Mouse (Mus musculus): ENCODE data around the gene Ptgs2.

The Ptgs2 gene

DNA sequence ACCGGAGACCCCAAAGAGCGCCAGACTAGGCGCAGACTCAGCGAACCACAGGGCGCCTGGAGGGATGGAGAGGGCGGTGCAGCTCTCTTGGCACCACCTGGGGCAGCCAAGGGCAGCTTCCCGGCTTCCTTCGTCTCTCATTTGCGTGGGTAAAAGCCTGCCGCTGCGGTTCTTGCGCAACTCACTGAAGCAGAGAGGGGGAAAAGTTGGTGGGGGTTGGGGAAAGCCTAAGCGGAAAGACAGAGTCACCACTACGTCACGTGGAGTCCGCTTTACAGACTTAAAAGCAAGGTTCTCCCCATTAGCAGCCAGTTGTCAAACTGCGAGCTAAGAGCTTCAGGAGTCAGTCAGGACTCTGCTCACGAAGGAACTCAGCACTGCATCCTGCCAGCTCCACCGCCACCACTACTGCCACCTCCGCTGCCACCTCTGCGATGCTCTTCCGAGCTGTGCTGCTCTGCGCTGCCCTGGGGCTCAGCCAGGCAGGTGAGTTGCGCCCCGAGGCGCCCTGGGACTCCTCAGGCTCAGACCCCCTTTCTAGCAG lies at the start of gene Ptgs2:
TSS of gene Ptgs2 (plus strand) at position 242 of the 544 bp plus-strand sequence.
- in situ Hi-C loops (cut with MboI; ENCODE audit: low pct_unique_long_range_greater_than_20kb in 1 of 2, low sequenced_read_pairs in 2 of 2, unreplicated experiment in 1 of 2) = no loop called here

DNA sequence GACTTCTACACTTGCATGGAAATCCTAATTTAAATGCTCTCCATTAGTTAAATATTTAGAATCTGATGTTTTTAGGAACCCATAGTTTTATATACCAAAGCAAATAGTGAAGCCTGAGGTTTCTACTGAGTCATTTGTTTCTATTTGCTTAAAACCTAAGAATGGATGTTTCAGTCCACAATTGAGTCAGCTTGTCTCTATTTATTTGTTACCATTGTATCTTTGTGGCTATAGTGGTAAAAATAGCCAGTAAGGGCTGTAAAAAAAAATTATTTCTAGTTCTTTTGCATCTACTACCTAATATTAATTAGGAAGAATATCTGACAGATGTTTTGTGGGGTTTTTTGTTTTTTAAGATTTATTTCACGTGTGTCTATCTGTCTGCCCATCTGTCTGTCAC lies 49.6 kb upstream of the Ptgs2 start:
- in situ Hi-C loops (cut with MboI; ENCODE audit: low pct_unique_long_range_greater_than_20kb in 1 of 2, low sequenced_read_pairs in 2 of 2, unreplicated experiment in 1 of 2) = no loop called here

DNA sequence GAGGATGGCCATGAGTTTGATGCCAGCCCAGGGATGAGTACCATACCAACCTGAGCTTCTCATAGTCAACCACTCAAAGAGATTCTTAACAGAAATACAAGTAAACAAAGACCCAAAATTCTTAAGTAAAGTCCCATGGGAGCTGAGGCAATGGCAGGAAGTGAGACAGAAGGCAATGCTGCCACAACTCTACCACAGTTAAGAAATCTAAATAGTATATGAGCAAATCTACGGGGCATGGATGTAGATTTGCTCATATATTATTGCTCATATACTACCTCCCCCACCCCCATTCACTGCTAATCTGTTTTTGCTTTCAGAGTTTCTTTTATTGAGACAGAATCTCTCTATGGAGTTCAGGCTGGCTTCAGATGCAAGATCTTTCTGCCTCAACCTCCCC lies 34.1 kb upstream of the Ptgs2 start:
- in situ Hi-C loops (cut with MboI; ENCODE audit: low pct_unique_long_range_greater_than_20kb in 1 of 2, low sequenced_read_pairs in 2 of 2, unreplicated experiment in 1 of 2) = no loop called here

- in situ Hi-C loops (cut with MboI; ENCODE audit: low pct_unique_long_range_greater_than_20kb in 1 of 2, low sequenced_read_pairs in 2 of 2, unreplicated experiment in 1 of 2) = no loop called here
Measured at GRCm38 (mm10) chr1:150072880-150073279, 27.0 kb upstream of the Ptgs2 start.

GRCm38 (mm10) chr1:150074609-150075008 lies 25.2 kb upstream of the Ptgs2 start:
- in situ Hi-C loops (cut with MboI; ENCODE audit: low pct_unique_long_range_greater_than_20kb in 1 of 2, low sequenced_read_pairs in 2 of 2, unreplicated experiment in 1 of 2) = no loop called here

- in situ Hi-C loops (cut with MboI; ENCODE audit: low pct_unique_long_range_greater_than_20kb in 1 of 2, low sequenced_read_pairs in 2 of 2, unreplicated experiment in 1 of 2) = no loop called here
Measured at GRCm38 (mm10) chr1:150089040-150089692, 10.7 kb upstream of the Ptgs2 start.

- in situ Hi-C loops (cut with MboI; ENCODE audit: low pct_unique_long_range_greater_than_20kb in 1 of 2, low sequenced_read_pairs in 2 of 2, unreplicated experiment in 1 of 2) = no loop called here
Measured at GRCm38 (mm10) chr1:150090229-150090628, 9.6 kb upstream of the Ptgs2 start.

GRCm38 (mm10) chr1:150097036-150097435 lies 2.8 kb upstream of the Ptgs2 start:
- in situ Hi-C loops (cut with MboI; ENCODE audit: low pct_unique_long_range_greater_than_20kb in 1 of 2, low sequenced_read_pairs in 2 of 2, unreplicated experiment in 1 of 2) = no loop called here

- in situ Hi-C loops (cut with MboI; ENCODE audit: low pct_unique_long_range_greater_than_20kb in 1 of 2, low sequenced_read_pairs in 2 of 2, unreplicated experiment in 1 of 2) = no loop called here
Measured at GRCm38 (mm10) chr1:150097721-150098120, 2.1 kb upstream of the Ptgs2 start.

DNA sequence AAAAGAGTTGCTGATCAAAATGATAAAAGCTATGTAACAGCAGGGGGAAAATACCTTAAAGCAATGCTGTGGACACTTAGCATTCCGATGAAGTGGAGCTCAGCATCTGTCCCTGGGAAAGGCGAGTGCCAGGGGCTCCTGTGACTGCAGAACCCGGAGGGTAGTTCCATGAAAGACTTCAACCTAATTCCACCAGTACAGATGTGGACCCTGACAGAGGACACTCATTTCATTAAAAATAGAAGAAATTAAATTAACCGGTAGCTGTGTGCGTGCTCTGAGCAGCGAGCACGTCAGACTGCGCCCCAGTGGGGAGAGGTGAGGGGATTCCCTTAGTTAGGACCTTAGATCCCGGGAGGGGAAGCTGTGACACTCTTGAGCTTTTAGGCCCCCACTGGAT lies 457 bp upstream of the Ptgs2 start:
- in situ Hi-C loops (cut with MboI; ENCODE audit: low pct_unique_long_range_greater_than_20kb in 1 of 2, low sequenced_read_pairs in 2 of 2, unreplicated experiment in 1 of 2) = no loop called here

GRCm38 (mm10) chr1:150104228-150104720 lies 4.4 kb downstream of the Ptgs2 start:
- in situ Hi-C loops (cut with MboI; ENCODE audit: low pct_unique_long_range_greater_than_20kb in 1 of 2, low sequenced_read_pairs in 2 of 2, unreplicated experiment in 1 of 2) = no loop called here

DNA sequence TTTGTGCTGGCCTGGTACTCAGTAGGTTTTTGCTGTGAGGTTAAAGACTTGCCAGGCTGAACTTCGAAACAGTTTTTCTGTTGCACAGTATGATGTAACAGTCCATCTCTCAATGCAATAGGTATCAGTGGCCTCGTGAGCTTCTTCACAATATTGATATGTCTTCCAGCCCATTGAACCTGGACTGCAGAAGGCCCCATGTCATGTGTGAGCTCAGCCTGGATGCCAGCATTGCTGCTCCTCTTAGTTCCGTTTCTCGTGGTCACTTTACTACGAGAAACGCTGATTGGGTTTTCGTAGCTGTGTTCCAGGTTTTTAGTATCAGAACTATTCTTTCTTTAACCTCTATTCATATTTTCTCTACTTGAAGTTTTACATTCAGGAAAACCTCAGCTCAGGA lies 6.9 kb downstream of the Ptgs2 start:
- in situ Hi-C loops (cut with MboI; ENCODE audit: low pct_unique_long_range_greater_than_20kb in 1 of 2, low sequenced_read_pairs in 2 of 2, unreplicated experiment in 1 of 2) = no loop called here

GRCm38 (mm10) chr1:150109591-150109990 lies 9.8 kb downstream of the Ptgs2 start:
- in situ Hi-C loops (cut with MboI; ENCODE audit: low pct_unique_long_range_greater_than_20kb in 1 of 2, low sequenced_read_pairs in 2 of 2, unreplicated experiment in 1 of 2) = no loop called here

DNA sequence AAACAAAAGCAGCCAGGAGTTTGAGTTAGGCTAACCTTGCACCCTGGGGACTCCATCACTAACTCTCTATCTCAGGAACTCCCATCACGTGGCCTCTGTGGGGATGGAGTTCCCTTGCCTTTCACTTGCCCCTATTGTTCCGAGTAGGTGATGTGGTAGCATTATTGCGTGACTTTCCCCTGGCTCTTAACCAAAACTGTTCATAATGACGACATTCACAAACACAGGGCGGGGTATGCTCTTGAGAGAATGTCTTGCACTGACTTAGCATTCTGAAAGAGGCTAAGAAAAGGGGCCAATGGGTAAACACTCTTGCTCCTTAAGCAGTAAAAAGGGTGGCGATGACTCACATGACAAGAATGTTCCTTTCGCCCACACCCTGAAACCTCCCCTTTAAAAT lies 15.5 kb downstream of the Ptgs2 start:
- in situ Hi-C loops (cut with MboI; ENCODE audit: low pct_unique_long_range_greater_than_20kb in 1 of 2, low sequenced_read_pairs in 2 of 2, unreplicated experiment in 1 of 2) = no loop called here

DNA sequence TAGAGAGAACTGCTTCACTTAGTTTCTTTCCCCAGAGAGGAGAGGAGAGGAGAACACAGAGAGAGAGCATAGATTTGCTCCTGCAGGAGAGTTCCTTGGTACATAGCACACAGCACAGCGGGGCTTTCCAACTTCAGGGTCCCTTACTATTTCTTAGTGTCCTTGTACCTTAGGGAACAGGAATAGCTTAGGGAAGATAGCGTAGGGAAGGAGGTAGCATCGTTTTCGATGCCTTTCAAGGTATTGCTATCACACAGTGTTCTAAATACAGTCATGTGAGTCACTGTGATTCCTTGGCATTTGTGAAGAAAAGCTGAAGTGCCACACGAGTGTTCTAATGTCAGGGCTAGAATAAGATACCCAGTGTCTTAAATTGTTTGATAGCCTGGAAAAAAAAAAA lies 18.5 kb downstream of the Ptgs2 start:
- in situ Hi-C loops (cut with MboI; ENCODE audit: low pct_unique_long_range_greater_than_20kb in 1 of 2, low sequenced_read_pairs in 2 of 2, unreplicated experiment in 1 of 2) = no loop called here

GRCm38 (mm10) chr1:150125568-150125967 lies 25.7 kb downstream of the Ptgs2 start:
- in situ Hi-C loops (cut with MboI; ENCODE audit: low pct_unique_long_range_greater_than_20kb in 1 of 2, low sequenced_read_pairs in 2 of 2, unreplicated experiment in 1 of 2) = no loop called here

GRCm38 (mm10) chr1:150130070-150130469 lies 30.2 kb downstream of the Ptgs2 start:
- in situ Hi-C loops (cut with MboI; ENCODE audit: low pct_unique_long_range_greater_than_20kb in 1 of 2, low sequenced_read_pairs in 2 of 2, unreplicated experiment in 1 of 2) = no loop called here

DNA sequence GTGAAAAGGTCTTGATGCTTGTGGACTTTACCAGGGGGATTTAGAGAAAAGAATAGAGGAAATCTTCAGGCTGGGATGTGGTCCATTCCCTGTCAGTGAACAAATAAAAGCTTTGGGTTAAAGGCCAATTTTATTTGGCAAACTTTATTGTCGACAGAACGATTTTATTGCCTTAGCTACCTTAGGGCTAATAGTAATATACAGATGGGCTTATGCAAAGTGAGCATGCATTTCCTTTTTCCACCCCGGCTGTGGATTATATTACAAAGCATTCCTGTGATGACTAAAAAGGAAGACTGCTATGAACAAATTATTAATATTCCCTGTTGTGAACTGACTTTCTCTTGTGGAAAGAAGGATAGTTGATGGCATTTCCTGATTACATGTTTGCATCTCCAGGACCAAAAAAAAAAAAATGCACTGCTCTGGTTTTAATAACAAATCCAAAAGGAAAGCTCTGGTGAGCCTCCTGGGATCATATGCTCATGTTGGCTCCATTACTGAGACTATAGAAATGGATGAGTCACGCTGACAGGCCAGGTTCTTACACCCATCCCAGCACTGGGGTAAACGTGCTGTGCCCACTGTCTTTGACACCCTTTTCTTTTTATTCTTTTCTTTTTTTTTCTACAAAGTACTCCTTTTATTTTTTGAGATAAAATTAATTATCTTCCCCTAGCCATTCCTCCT lies 30.9 kb downstream of the Ptgs2 start:
- in situ Hi-C loops (cut with MboI; ENCODE audit: low pct_unique_long_range_greater_than_20kb in 1 of 2, low sequenced_read_pairs in 2 of 2, unreplicated experiment in 1 of 2) = no loop called here

- in situ Hi-C loops (cut with MboI; ENCODE audit: low pct_unique_long_range_greater_than_20kb in 1 of 2, low sequenced_read_pairs in 2 of 2, unreplicated experiment in 1 of 2) = no loop called here
Measured at GRCm38 (mm10) chr1:150135350-150135749, 35.5 kb downstream of the Ptgs2 start.

DNA sequence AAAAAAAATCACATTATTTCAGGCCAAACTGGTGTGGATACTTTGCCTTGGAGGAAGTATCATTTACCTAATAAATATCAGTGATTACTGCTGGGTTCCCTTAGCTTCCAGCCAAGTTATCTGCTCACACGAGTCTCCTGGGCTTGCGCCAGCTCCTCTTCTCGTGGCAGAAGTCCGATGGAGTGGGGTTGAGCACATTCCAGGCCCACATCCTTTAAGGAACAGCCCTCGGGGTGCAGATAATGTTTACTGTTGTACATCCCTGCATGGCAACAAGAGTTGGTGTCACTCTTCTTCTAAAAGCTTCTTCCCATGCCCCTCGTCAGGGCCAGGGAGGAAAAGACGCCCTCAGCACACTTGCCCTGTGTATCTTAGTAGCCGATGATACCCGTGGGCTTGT lies 39.9 kb downstream of the Ptgs2 start:
- in situ Hi-C loops (cut with MboI; ENCODE audit: low pct_unique_long_range_greater_than_20kb in 1 of 2, low sequenced_read_pairs in 2 of 2, unreplicated experiment in 1 of 2) = no loop called here
